Mouse (Mus musculus) ES-E14 (cell line): ENCODE data around the gene Gm49368. TPM values are rescaled to one million over a fixed set of nuclear protein-coding genes. Genes with fewer than 3 reads are reported as not detected.
"Not testable (repeated sequence)": the region's sequence is repeated elsewhere in the genome, so short reads cannot be mapped to it uniquely, and the experiment has no call there.

Experiments
- DNase-seq: peaks from one replicate; pipeline ENCODE4 v3.0.0-alpha.2; 2013; ENCODE audit warnings: low read depth, low spot score
- H3K27ac ChIP-seq: 2 replicates; pipeline ENCODE4 v1.5.1; 2012; ENCODE audit warnings: low read depth, mild to moderate bottlenecking, low read length, moderate library complexity, mixed read lengths; ENCODE audit not compliant: poor library complexity, insufficient read depth, severe bottlenecking
- H3K36me3 ChIP-seq: 2 replicates; pipeline ENCODE4 v1.6.1; 2012; ENCODE audit warnings: mild to moderate bottlenecking, low read length, moderate library complexity, mixed read lengths; ENCODE audit not compliant: control insufficient read depth, poor library complexity, insufficient read depth, severe bottlenecking
- H3K4me1 ChIP-seq, 2 experiments: fragments of 150-350 bp in 1 of 2; sonication (generic) in 1 of 2; 2 replicates each; pipeline ENCODE4 v1.6.1; 2012; ENCODE audit warnings: low read length in 2 of 2, mild to moderate bottlenecking in 1 of 2, mixed read lengths in 1 of 2; ENCODE audit not compliant: control insufficient read depth in 2 of 2, insufficient read depth in 2 of 2, poor library complexity in 1 of 2
- H3K4me3 ChIP-seq, 2 experiments: fragments of 150-350 bp in 1 of 2; sonication (generic) in 1 of 2; 2 replicates each; pipeline ENCODE4 v1.5.1; 2012; ENCODE audit warnings: low read length in 2 of 2, low read depth in 1 of 2, mild to moderate bottlenecking in 1 of 2, mixed read lengths in 1 of 2; ENCODE audit not compliant: insufficient read depth in 1 of 2, poor library complexity in 1 of 2, severe bottlenecking in 1 of 2
- H3K9ac ChIP-seq: 2 replicates; pipeline ENCODE4 v1.6.1; 2012; ENCODE audit warnings: low read depth, mild to moderate bottlenecking, low read length, mixed read lengths; ENCODE audit not compliant: poor library complexity, insufficient read depth, severe bottlenecking
- H3K9me3 ChIP-seq: fragments of 150-350 bp; sonication (generic); 2 replicates; pipeline ENCODE4 v1.6.1; 2012; ENCODE audit warnings: low read depth, mild to moderate bottlenecking, low read length; ENCODE audit not compliant: control insufficient read depth, insufficient read depth
- CHD2 ChIP-seq: IDR thresholded peaks from 2 replicates; pipeline ENCODE4 v1.6.1; 2014; ENCODE audit warnings: mild to moderate bottlenecking, low read depth, low read length, inconsistent platforms
- HCFC1 ChIP-seq: IDR thresholded peaks from 2 replicates; pipeline ENCODE4 v1.6.1; 2012; ENCODE audit warnings: low read length, inconsistent platforms, borderline replicate concordance; ENCODE audit not compliant: insufficient read depth
- MAFK ChIP-seq: IDR thresholded peaks from 2 replicates; pipeline ENCODE4 v1.6.1; 2014; ENCODE audit warnings: mild to moderate bottlenecking, low read depth, low read length, inconsistent platforms; ENCODE audit not compliant: insufficient read depth
- ZC3H11A ChIP-seq: IDR thresholded peaks from 2 replicates; pipeline ENCODE4 v1.6.1; 2012; ENCODE audit warnings: low read depth, mild to moderate bottlenecking, inconsistent platforms, low read length, borderline replicate concordance
- ZNF384 ChIP-seq: IDR thresholded peaks from 2 replicates; pipeline ENCODE4 v1.6.1; 2012; ENCODE audit warnings: low read depth, low read length, inconsistent platforms
- in situ Hi-C, 2 experiments: fragments of 600-800 bp; cut with MboI; formaldehyde crosslinking; loops; one replicate each; pipeline ENCODE4 v1.15.1; 2025; ENCODE audit warnings: low sequenced_read_pairs in 2 of 2, inconsistent platforms in 1 of 2; ENCODE audit not compliant: unreplicated experiment in 2 of 2
- total RNA-seq: library from RNA; depleted of rRNA; stranded (reverse); fragments of 300-350 nt; gene quantifications from 2 replicates; pipeline ENCODE4 v1.2.3, GENCODE M21; 2012

The Gm49368 gene
- total RNA-seq, 1 experiment = not detected

DNA sequence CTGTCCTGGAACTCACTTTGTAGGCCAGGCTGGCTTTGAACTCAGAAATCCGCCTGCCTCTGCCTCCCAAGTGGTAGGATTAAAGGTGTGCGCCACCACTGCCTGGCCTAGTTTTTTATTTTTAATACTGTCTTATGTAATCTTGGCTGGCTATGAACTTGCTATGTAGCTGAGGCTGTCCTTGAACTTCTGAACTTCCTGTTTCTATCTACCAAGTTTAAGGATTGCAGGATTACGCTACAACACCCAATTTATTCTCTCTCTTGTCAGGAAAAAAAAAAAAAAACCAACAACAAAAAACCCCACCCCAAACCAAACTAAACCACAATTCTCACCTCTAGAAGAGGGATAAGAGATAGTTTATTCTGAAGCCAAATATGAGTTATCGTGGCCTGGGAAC lies 28.9 kb upstream of the Gm49368 start:
- no peak overlapping the region for H3K9ac ChIP-seq
- no peak overlapping the region for H3K27ac ChIP-seq
- no peak for DNase-seq
- no peaks in the 10 kb centered on the region for H3K9me3 ChIP-seq
- in situ Hi-C loops = no loop called here
- H3K36me3 ChIP-seq = no peaks in the 10 kb centered on the region
- no peak overlapping the region for H3K4me3 ChIP-seq
- H3K4me1 ChIP-seq = no peaks in the 10 kb centered on the region
- TF ChIP-seq HCFC1 (no peak), CHD2 (no peak), MAFK (no peak), ZNF384 (no peak), ZC3H11A (no peak)

DNA sequence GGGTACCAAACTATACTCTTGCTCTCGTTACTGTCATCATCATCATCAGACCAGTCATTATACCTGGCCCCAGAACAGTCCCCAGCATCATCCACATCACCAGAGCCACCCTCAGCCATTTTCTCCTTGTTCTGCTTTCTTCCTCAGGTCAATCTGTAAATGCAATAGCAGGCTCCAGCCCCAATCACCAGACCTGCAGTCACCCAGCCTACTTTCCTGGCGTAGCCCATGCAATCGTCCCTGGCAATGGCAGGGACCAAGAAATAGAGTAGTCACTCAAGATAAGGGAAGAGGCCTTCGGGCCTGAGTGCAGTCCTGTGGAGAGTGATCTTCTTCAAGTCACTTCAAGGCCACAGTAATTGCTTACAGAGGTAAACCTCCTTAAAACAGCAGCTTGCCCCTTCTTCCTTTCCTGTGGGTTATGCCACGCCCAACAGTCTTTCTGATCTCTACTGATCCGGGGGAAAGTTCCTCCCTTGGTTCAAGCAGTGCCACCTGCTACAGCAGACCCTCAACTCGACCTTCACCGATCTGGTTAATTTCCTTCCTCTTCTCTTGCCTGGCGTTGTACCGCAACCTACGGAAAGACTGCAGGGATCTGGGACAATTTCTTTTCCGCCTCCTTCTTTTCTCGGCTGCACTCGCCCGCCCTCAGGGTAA lies 20.2 kb upstream of the Gm49368 start:
- H3K4me1 ChIP-seq, H3K4me3 ChIP-seq, H3K27ac ChIP-seq, in situ Hi-C loops, H3K36me3 ChIP-seq, H3K9me3 ChIP-seq, DNase-seq, H3K9ac ChIP-seq: not testable (repeated sequence)

DNA sequence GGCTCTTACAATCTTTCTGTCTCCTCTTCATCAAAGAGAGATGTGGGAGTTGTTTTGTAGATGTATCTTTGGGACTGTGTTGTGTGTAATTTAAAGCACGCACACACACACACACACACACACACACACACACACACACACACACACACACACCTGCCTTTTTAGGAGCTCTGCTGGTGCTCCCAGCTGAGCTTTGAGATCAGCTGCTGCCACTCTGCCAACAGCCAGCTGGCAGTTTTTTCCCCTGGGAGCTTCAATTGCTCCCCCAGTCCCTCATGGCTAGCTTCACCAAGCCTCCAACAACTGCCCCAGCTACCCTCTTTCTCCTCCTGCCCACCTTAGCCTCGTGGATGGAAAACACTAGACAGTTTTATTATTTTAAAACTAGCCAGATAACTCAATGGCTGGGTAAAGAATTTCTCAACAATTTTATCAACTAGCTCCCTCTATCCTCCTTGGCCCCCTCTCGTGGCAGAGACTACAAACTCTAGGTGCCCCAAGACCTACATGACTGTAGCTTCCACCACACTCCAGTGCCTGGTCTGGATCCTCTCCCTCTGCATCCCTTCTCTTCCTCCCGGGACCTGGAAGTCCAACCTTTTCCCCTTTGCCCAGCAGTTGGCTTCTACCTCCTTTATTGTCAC lies 18.2 kb upstream of the Gm49368 start:
- no peak overlapping the region for H3K27ac ChIP-seq
- in situ Hi-C loops = no loop called here
- no peak overlapping the region for H3K4me3 ChIP-seq
- no peaks in the 10 kb centered on the region for H3K4me1 ChIP-seq
- no peaks in the 10 kb centered on the region for H3K36me3 ChIP-seq
- no peak for DNase-seq
- H3K9me3 ChIP-seq = no peaks in the 10 kb centered on the region
- no peak overlapping the region for H3K9ac ChIP-seq
- TF ChIP-seq ZNF384 (no peak), HCFC1 (no peak), MAFK (no peak), ZC3H11A (no peak), CHD2 (no peak)

DNA sequence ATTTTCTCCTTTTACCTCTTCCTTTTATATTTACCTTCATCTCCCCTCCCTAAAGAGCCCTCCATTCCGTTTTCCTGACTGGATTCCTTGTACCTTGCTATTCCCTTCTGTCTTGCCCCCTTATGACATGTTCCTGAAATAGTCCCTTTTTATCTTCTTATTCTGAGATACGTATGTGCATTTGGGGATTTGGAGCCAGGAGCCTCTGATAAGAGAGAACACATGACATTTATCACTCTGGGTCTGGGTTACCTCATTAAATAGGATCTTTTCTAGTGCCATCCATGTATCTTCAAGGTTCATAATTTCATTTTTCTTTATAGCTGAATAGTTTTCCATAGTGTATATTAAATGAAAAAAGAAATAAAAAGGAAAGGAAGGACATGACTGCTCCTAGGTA lies 16.8 kb upstream of the Gm49368 start:
- H3K9me3 ChIP-seq = no peaks in the 10 kb centered on the region
- H3K4me3 ChIP-seq = no peak overlapping the region
- no peak for TF ChIP-seq CHD2
- TF ChIP-seq ZNF384 = no peak
- TF ChIP-seq ZC3H11A = no peak
- TF ChIP-seq HCFC1 = no peak
- TF ChIP-seq MAFK = no peak
- H3K36me3 ChIP-seq = no peaks in the 10 kb centered on the region
- H3K27ac ChIP-seq = no peak overlapping the region
- no peaks in the 10 kb centered on the region for H3K4me1 ChIP-seq
- no peak overlapping the region for H3K9ac ChIP-seq
- in situ Hi-C loops = no loop called here
- DNase-seq = no peak

DNA sequence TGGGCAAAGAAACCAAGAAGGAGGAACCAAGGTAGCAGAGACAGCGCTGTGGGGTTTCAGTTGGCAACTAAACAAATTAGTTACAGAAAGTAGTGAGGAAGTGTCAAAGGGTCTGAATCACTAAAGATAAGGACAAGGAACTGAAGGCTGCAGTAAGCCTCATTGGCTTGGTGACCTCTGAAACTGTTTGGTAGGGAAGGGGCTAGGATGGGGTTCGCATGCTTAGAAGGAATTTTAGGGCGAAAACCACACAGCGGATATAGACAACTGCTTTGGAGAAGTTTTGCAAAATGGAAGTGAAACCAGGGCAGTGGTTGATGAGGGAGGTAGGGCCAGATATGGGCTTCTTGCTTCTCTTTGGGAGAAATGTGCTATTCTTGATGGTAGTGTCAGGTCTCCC lies 13.7 kb upstream of the Gm49368 start:
- Histone ChIP-seq H3K9me3 (no peaks in the 10 kb centered on the region), H3K36me3 (no peaks in the 10 kb centered on the region), H3K4me3 (no peak overlapping the region), H3K27ac (no peak overlapping the region), H3K4me1 (no peaks in the 10 kb centered on the region), H3K9ac (no peak overlapping the region)
- TF ChIP-seq MAFK (no peak), ZNF384 (no peak), CHD2 (no peak)
- DNase-seq = no peak
- in situ Hi-C loops = no loop called here
